Mouse (Mus musculus): ENCODE data around the gene Nos1.

Gene Nos1

DNA sequence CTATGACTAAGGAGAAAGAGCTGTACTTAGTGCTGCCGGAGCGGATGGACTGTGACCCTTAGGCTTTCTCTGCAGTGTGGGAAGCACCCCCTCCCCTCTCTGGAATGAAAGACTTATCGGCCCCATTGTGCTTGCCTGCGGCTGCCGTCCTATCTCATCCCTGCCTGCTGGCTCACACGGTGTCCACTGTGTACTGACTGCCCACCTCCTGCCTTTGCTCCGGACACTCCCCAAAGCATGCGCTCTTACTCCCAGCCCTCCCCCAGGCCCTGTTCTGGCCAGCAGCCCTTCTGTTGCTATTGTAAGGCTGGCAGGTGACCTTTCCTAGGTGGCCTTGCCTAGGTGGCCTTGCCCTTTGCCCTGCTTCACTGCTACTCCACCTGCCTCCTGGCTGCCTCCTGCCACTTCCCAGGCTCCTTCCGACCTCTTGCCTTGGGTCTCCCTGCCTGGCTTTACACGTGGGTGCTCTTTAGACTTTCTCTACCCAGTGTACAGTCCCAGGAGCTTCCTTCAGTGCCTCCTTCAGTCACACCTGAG is 216.7 kb downstream of the Nos1 start:
- no peak for DNase-seq (ENCODE audit: low spot score)

- no peak for DNase-seq (ENCODE audit: low spot score)
These were observed 218.2 kb downstream of the Nos1 start for GRCm38 (mm10) chr5:117999061-117999460.

DNA sequence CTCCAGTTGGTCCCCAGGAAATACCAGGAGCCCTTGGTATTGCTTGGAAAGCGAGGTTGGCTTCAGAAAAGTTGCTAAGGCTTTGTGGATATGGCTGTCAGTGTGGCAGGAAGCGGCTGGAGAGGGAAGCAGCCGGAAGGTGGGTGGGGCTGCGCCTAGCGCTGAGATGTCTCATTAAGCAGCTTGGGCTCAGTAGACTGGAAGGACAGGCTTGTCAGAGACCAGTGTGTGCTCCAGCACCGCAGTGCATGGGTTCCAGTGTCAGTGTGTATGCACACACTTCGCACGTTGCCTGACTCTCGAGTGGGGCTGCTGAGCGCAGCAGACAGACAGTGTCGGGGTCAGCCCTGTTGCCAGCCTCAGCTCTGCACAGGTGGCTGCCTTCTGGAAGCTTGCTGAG is 218.8 kb downstream of the Nos1 start:
- DNase-seq (ENCODE audit: low spot score) = no peak

DNA sequence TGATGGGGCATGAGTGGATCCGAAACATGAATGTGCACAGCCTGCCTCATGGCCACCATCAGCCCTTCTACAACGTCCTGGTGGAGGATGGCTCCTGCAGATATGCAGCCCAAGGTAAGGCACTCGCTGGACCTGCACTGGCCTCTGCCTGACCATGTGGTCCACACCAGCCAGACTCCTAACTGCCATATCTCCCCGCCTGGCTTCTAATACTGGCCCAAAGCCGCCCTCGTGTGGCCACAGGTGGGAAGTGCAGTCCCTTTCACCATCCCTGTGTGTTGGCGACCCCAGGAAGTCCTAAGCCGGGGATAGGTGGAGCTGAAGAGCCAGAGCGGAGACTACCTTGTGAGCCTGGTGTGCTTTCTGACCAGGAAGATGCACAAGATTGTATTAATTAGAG is 221.2 kb downstream of the Nos1 start:
- DNase-seq (ENCODE audit: low spot score) = peak; percentile 87

GRCm38 (mm10) chr5:118004619-118005018 is 223.8 kb downstream of the Nos1 start:
- DNase-seq (ENCODE audit: low spot score) = peak; percentile 69

DNA sequence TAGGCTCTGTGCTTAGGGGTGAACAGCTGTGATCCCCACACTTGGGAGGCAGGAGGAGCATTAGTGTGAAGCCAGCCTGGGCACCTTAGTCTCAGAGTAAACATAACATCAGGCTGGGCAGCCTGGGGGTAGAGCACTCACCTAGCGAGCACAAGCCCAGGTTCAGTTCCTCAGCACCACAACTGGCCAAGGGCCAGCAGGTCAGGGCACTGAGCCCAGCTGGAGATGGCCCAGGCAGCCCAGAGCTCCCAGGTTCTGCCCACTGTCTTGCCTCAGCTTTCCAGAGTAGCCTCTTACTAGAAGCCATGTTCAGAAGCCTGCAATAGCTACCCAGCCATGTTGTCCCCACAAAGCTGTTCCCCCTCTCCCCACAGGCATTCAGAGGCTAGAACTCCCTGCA is 224.9 kb downstream of the Nos1 start:
- no peak for DNase-seq (ENCODE audit: low spot score)

DNA sequence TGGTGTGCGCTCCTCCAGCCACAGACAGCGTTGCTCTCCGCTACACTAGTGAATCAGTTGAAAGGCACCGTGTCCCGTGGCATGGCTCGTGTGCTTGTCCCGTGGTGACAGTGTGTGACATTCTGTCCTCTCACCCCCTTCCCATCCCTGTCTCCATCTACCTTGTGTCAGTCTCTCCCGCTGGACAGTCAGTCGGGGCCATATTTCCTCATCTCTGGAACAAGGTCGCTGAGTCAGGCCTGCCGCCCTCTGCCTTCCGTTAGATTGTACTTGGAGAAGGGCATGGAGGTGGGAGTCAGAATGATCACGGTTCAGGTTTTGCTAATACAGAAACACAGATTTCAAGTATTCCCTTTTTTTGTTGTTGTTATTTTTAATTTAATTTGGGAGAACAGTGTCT is 227.5 kb downstream of the Nos1 start:
- no peak for DNase-seq (ENCODE audit: low spot score)
